Mouse (Mus musculus): ENCODE data around the gene St3gal4. TPM values are rescaled to one million over a fixed set of nuclear protein-coding genes. Genes with fewer than 3 reads are reported as not detected.

St3gal4 gene
- polyA plus RNA-seq (2012; rRNA removed; ENCODE audit: low replicate concordance): 8.1 and 13.6 TPM in 2 replicates

GRCm38 (mm10) chr9:35119168-35119567, at the start of gene St3gal4:
St3gal4 (minus strand) TSS chr9:35119268.

Other genes starting within 250 kb of the St3gal4 start
- gene Dcps, start 56.8 kb upstream of the St3gal4 start, polyA plus RNA-seq (2012; rRNA removed; ENCODE audit: low replicate concordance): 27.2 and 35.2 TPM in 2 replicates
- gene Srpr, start 80.9 kb upstream of the St3gal4 start, polyA plus RNA-seq (2012; rRNA removed; ENCODE audit: low replicate concordance): 53.2 and 130 TPM in 2 replicates
- gene Tirap, start 81.0 kb upstream of the St3gal4 start, polyA plus RNA-seq (2012; rRNA removed; ENCODE audit: low replicate concordance): 21.8 and 22.9 TPM in 2 replicates
- 22.4 and 41.7 TPM in 2 replicates for gene Foxred1, start 91.8 kb upstream of the St3gal4 start, polyA plus RNA-seq (2012; rRNA removed; ENCODE audit: low replicate concordance)
- gene Fam118b, start 148.5 kb upstream of the St3gal4 start, polyA plus RNA-seq (2012; rRNA removed; ENCODE audit: low replicate concordance): 7.9 and 24.7 TPM in 2 replicates
- 9.3 and 11.0 TPM in 2 replicates for gene Rpusd4, start 148.6 kb upstream of the St3gal4 start, polyA plus RNA-seq (2012; rRNA removed; ENCODE audit: low replicate concordance)